Comparison of ENCODE assay signal across 17 mouse cellular contexts in genomic region chr7:30524487-30524886, GRCm38 (mm10). TPM values are rescaled to one million over a fixed set of nuclear protein-coding genes. Genes with fewer than 3 reads are reported as not detected.
"Had no signal": no experiment of that assay in that cellular context is flagged by ENCODE, and none has a peak within 500 bp of the region (broad histone marks: within the 10 kb centered on the region; RNA-seq: fewer than 3 reads in every experiment).

No protein-coding gene starts in this region.

- H3K9ac ChIP-seq: limb, embryonic 12.5 days; liver, embryonic 14.5 days had no signal

- H3K4me2 ChIP-seq: limb, embryonic 12.5 days had no signal

- H3K27ac ChIP-seq: layer of hippocampus, adult 2 months; limb, embryonic 12.5 days; liver, embryonic 14.5 days had no signal

- H3K9me3 ChIP-seq: limb, embryonic 12.5 days had no signal

- ATAC-seq: lung, postnatal 0 days; midbrain, embryonic 16.5 days had no signal

- H3K27me3 ChIP-seq: limb, embryonic 12.5 days had no signal

- H3K4me3 ChIP-seq: layer of hippocampus, adult 2 months; limb, embryonic 12.5 days had no signal

- DNase-seq: kidney, postnatal 10 days; kidney, postnatal 4 days; liver; lung, adult 2 months; lung, postnatal 36 days; right cerebral cortex, postnatal 14 days; thymus, postnatal 36 days had no signal

RNA-seq across cellular contexts. Expression of gene Prodh2, which starts 31.1 kb away (rescaled TPM):
- total RNA-seq: layer of hippocampus, adult 2 months; left cerebral cortex, adult 18-20 months; left cerebral cortex, postnatal 36 days; megakaryocyte progenitor cell, adult 5-6 weeks had no signal
- polyA plus RNA-seq: limb, embryonic 12.5 days; lung, adult 2 months; lung, postnatal 0 days; midbrain, embryonic 16.5 days; neural tube, embryonic 14.5 days; thymus, postnatal 0 days had no signal
